Mouse (Mus musculus) frontal cortex, postnatal 36 days (tissue): Measurements from ENCODE around the gene Zc3h12d.

Source experiments
- DNase-seq, 2 experiments: peaks; one replicate each; pipeline ENCODE4 v3.0.0; 2022; ENCODE audit warnings: low spot score in 2 of 2

The Zc3h12d gene

DNA sequence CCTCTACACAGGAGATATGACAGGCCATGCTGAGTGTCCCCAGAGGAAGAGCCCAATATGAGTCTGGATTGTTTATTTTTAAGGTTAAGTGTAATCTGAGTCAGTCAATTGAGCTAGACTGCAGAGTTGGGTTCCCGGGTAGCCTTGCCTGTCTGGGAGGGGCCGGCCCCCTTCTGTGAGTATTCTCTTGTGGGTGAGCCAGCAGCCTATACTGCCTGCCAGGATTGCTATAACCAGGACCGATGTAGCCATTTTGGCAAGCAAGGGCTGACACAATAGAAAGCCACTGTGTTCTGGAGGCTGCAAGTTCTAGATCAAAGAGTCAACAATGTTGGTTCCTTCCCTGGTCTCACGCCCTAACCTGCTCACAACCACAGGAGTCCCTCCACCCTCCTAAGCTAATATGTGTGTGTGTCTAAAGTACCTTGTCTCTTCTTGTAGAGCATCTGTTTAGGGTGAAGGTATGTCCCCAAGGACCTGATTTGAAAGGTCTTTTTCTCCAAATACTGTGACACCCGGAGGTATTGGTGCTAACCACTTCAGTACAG lies 6.7 kb downstream of the Zc3h12d start:
- no peak for DNase-seq

GRCm38 (mm10) chr10:7839551-7840352 lies 7.5 kb downstream of the Zc3h12d start:
- no peak for DNase-seq

- DNase-seq = no peak
Measured at GRCm38 (mm10) chr10:7840353-7840733, 8.1 kb downstream of the Zc3h12d start.

DNA sequence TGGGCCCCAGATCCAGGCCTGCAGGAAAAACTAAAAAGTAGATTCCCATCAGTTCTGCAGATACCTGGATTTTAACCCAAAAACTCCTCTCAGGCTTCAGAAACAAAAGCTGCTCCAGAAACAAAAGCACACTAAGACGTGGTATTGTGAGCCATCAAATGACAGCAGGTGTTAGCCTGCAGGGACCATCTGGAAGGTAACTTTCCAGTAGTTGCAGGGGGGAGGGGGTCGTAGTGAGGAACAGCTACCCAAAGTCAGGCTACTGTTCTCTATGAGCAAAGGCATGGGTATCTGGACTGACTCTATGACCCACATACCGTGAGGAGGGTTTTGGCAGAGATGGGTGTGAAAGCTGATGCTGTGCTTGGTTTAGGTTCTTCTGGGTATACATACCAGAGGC lies 8.5 kb downstream of the Zc3h12d start:
- DNase-seq = no peak

- DNase-seq = no peak
Measured at GRCm38 (mm10) chr10:7841571-7842080, 9.4 kb downstream of the Zc3h12d start.

DNA sequence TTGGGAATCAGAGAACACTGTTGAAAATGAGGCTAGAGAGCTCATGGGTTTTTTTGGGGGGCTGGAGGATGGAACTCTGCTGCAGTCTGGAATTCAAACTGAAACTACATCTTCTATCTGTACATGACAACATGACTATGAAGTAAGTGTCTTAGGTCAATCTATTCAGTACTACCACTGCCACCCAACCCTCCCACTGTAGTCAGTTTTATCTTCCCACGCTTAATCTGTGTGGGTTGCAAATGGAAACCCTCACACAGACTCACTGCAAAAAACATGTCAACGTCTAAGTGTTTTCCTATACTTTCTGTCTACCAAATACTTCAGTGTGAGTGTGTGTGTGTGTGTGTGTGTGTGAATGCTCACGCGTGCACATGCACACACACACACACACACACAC lies 10.9 kb downstream of the Zc3h12d start:
- DNase-seq = no peak

DNA sequence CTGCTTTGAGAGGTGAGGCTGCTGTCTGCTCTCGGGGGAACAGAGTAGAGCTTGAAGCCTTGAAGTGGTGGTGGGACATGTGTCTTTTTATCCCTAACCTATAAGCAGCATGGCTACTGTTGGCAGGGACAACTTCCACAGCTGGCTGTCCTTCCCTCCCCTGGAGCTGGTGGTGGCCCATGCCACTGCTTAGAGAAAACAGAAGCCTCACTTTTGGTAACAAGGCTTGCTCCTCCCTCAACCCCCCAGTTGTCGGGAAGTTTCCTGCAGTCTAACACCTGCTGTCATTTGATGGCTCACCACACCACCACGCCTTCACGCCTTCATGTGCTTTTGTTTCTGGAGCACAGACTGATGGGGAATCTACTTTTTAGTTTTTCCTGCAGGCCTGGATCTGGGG lies 11.9 kb downstream of the Zc3h12d start:
- DNase-seq = no peak

- no peak for DNase-seq
Measured at GRCm38 (mm10) chr10:7845136-7845535, 12.9 kb downstream of the Zc3h12d start.

- no peak for DNase-seq
Measured at GRCm38 (mm10) chr10:7845991-7846390, 13.7 kb downstream of the Zc3h12d start.

DNA sequence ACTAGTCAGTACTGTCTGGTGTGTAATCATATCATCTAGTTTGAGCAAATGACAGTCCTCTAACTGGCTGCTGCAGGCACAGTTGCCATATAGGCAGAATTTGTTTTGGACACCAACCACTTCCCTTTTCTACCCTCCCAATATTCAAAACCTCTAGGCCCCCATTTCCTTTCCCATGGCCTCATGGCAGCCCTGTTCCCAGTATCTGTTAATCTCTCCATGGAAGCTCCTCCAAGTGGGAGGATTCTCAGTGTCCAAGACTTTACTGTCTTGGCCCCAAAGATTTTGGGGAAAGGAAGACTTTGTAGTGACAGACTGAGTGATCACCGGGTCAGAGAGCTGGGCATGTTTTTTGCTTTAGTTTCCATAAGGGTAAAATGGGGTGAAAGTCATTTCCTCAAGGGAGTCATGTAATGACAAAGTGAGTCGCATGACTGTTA lies 14.9 kb downstream of the Zc3h12d start:
- DNase-seq = no peak

GRCm38 (mm10) chr10:7851891-7852290 lies 19.6 kb downstream of the Zc3h12d start:
- no peak for DNase-seq

GRCm38 (mm10) chr10:7860494-7860893 lies 28.2 kb downstream of the Zc3h12d start:
- DNase-seq = no peak

DNA sequence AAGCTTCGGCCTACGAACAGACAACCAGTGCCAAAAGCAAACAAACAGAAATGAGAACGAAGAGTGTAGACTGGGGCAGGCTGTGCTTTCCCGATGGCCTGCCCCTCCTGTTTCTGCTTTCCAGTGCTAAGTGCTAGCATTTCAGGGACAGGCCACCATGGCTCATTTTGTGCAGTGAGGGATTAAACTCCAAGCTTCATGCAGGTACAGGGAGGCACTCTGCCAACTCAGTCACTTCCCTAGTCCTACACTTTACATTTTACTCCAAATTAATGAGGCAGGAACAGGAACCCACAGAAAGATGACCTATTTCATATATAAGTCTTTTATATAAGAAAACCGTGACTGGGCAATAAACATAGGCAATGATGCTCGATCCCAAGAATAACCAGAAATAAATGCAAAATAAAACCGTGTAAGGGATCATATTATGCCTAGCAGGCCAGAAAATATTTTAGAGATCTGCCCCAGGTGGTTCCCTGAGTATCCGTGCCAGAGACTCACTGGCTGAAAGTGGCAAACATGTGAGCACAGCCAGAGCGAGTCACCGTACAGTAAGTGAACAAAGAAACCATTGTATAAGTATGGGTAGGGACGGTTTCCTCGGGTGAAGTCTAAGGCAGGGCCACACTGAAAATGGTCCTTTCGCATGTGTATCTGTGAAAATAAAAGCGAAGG lies 29.1 kb downstream of the Zc3h12d start:
- DNase-seq = no peak

DNA sequence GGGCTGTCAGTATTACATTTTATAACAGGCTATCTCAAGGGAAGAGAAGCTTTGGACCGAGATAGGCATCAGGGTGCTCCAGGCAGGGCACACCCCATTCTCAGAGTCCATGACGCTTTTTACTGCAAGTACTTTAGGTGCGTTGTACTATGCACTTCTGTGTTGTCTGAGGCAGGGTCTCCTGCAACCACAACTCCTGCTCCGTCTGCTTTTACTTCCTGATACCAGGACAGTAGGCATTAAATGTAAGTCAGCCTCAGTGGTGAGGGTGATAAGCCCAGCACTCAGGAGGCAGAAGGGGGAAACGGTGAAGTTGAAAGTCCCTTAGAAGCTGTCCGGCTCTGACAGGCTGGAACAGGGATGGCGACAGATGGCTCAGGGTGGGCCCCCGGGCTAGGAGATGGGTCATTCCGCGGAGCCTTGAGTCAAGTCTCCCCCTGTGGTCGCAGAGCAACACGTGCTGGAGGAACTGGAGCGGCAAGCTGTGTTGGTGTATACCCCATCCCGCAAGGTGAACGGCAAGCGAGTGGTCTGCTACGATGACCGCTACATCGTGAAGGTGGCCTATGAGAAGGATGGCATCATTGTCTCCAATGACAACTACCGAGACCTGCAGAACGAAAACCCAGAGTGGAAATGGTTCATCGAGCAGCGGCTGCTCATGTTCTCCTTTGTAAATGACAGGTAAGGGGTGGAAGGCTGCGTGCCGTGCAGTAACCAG lies 29.8 kb downstream of the Zc3h12d start:
- DNase-seq = no peak

DNA sequence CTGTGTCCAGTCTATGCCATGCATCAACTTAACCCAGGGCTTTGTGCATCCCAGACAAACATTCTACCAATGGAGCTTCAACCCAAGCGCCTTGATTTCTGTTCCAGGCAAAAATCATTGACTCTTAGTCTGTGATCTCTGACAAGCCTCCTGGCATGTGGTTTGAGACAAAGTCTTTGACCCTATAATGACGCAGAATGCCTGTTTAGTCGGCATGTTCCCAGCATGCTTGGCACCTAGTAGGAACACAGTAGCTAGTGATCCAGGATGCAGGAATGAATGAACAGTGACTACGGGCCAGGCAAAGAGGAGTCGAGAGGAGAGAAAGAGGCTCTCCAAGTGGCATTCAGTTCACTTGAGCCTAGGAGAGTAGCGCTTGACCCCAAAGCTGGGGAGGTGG lies 31.1 kb downstream of the Zc3h12d start:
- DNase-seq = no peak

DNA sequence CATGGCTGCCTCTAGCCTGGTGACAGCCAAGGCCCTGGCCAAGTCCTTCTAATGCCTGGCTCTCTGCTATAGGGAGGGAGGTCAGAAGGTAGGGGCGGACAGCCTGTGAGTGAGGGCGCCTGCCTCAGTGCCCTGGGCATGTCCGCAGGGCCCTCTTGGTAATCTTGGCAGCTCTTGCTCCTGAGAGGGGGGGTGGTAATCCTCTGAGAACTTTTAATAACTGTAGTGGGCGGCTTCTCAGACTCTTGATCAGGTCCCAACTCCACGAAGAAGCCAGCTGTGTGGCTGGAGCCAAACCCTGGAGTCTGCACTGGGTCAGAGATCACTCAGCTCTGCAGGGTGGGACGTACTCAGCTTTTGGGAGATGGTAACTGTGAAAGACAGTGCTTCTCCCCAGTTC lies 31.9 kb downstream of the Zc3h12d start:
- DNase-seq = no peak

- DNase-seq = no peak
Measured at GRCm38 (mm10) chr10:7864806-7865205, 32.5 kb downstream of the Zc3h12d start.

DNA sequence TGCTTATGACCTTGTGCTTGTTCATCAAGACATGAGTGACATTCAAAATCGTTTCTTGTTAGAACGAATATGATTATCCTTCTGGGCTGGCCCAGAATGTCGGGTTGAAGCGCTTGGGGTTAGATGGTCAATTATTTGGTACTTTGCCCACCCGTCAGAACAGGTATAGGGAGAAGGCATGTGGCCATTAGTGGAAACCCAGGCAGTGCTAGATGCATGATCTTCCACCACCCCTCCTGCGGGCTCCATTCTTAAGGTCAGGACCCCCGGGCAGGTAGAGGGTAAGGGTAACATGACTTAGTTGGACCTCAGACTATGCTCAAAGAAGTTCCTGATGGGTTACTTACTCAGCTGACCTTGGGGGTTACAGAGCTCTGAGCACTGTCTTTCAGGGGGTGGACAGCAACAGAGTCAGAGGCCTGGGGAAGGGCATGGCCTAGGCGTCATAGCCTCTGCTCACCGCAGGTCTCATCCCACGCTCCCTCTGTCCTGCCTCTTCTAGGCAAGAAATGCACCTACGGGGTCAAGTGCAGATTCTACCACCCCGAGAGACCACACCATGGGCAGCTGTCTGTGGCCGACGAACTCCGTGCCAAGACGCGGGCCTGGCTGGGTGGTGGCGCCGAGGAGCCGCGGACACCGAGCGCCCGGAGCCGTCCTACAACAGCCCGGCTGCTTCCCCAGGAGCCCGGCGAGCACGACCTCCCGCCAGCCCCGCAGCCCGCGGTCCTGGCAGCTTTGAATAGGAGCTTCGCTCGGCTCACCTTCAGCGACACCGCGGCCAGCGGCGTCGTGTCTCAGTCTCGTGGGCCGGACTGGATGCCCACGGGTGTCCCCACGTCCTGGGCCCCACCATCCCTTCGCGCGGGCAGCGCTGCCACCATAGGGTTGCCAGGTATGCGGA lies 34.7 kb downstream of the Zc3h12d start:
- no peak for DNase-seq

DNA sequence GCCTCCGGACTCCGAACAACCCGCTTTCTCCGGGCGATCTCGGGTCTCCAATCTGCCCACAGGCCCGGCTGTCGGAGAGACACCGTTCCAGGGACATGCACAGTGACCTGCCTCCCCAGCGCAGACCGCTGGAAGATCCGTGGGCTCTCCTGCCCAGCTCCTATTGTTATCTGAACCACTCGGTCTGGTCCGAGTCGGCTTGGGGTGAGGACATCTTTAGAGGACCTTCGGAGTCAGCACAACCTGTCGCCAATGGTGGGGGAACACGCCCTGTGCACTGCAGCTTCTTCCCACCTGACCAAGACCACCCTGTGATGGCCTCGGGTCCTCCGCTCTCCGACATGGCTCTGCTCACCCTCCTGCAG lies 35.4 kb downstream of the Zc3h12d start:
- no peak for DNase-seq

DNA sequence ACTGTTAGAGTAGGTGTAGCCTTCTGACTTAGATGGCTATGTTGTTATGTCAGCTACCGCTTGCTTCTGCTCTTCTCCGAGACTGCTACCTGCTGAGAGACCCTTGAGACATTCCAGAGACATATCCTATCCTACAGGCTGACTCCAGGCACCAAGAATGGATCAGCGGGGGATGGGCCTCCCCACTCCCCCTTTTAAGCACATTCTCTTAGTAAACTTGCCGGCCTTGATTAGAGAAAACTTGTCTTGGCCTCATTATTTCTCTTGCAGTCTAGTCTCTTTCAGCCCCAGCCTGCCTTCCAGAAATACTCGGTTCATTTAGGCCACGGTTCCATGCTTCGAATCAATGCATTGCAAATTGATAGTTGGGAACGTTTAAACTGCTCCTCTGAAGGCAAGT lies 37.5 kb downstream of the Zc3h12d start:
- DNase-seq = no peak
